Mouse (Mus musculus): ENCODE results near the gene Tmem178b.

DNA sequence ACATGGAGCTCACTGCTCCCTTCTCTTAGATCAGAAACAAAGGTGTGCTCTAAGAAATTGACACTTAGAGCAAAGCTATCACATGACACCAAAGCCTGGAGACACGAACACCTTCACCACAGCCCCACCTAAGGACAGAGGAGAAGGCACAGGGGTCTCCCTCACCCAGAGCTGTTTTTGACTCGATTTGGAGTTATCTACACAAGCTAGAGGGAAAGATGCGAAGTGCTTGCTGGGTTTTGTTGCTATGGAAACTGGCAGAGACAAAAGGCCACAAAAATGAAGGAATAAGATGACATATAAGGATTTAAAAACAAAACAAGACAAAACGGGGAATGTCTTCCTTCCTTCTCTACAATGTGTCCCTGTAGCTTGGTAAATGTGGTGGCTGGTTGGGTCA, 248.4 kb downstream of the Tmem178b start:
- TF ChIP-seq CTCF (IDR thresholded peaks at IDR 0.05; ENCODE audit: insufficient read depth, low read length) (no peak), POLR2A (IDR thresholded peaks at IDR 0.05; ENCODE audit: borderline replicate concordance, extremely low read depth, low read depth, low read length) (no peak)
